ENCODE assay signal across 12 mouse cellular contexts in genomic region chr16:4381487-4381886, GRCm38 (mm10). TPM values are rescaled to one million over a fixed set of nuclear protein-coding genes. Genes with fewer than 3 reads are reported as not detected.
A peak's percentile ranks its signal among the peaks of the same experiment; 100 is the strongest.
DNase-seq lines count a peak whose midpoint lies in the region; ATAC-seq and TF ChIP-seq lines count a peak whose summit lies in the region.
"Had no signal": no experiment of that assay in that cellular context is flagged by ENCODE, and none has a peak within 500 bp of the region (broad histone marks: within the 10 kb centered on the region; RNA-seq: fewer than 3 reads in every experiment).

No protein-coding gene starts in this region.

- ATAC-seq in kidney, postnatal 0 days (replicated peaks; ENCODE audit: low FRiP score, low read depth): no peak
- ATAC-seq: Patski had no signal

- no peaks in the 10 kb centered on the region for H3K36me3 ChIP-seq in kidney, postnatal 0 days (ENCODE audit: insufficient read depth, low read length)
- H3K36me3 ChIP-seq in megakaryocyte, embryonic 14.5 days (replicated peaks; ENCODE audit: low read length): peaks cover 30% of the 10 kb centered on the region
- H3K36me3 ChIP-seq: embryonic facial prominence, embryonic 12.5 days; hindbrain, embryonic 15.5 days; midbrain, embryonic 12.5 days had no signal

- H3K9ac ChIP-seq in kidney, postnatal 0 days (ENCODE audit: low read depth, low read length): no peak overlapping the region
- H3K9ac ChIP-seq: embryonic facial prominence, embryonic 12.5 days; hindbrain, embryonic 15.5 days; midbrain, embryonic 12.5 days had no signal

- H3K27ac ChIP-seq in kidney, postnatal 0 days: peak overlapping the region; percentile 3; the same call in 1 of the 2 replicates
- H3K27ac ChIP-seq in brown adipose tissue, adult 24 weeks (replicated peaks; ENCODE audit: low read depth, low read length): peak overlapping the region; percentile 89
- H3K27ac ChIP-seq: embryonic facial prominence, embryonic 12.5 days; hindbrain, embryonic 15.5 days; midbrain, embryonic 12.5 days had no signal

- peak; percentile 33 for DNase-seq in kidney, postnatal 0 days (ENCODE audit: low spot score)
- no peak for DNase-seq in kidney, postnatal 4 days
- peak; percentile 32 for DNase-seq in CD4-positive, CD25-positive, alpha-beta regulatory T cell, adult 2 months (ENCODE audit: low read depth, low spot score)
- no peak for DNase-seq in right cerebral cortex, postnatal 4 days
- DNase-seq in right cerebral cortex, adult 2 months (ENCODE audit: low spot score in 2 of 2): no peak
- DNase-seq: thymus, postnatal 25 days had no signal

- no peak overlapping the region for H3K4me3 ChIP-seq in kidney, postnatal 0 days (replicated peaks; ENCODE audit: low read depth, low read length)
- peak overlapping the region; percentile 44; the same call in 1 of the 2 replicates for H3K4me3 ChIP-seq in brown adipose tissue, adult 24 weeks (ENCODE audit: insufficient read depth, low read depth, low read length)
- H3K4me3 ChIP-seq in megakaryocyte, embryonic 14.5 days (replicated peaks): peak overlapping the region; percentile 68
- H3K4me3 ChIP-seq: embryonic facial prominence, embryonic 12.5 days; hindbrain, embryonic 15.5 days; midbrain, embryonic 12.5 days had no signal

- 67% methylated on average over 4 of the region's 4 CpGs for WGBS in kidney, postnatal 0 days

- H3K4me2 ChIP-seq in kidney, postnatal 0 days (ENCODE audit: low read length): no peak overlapping the region
- H3K4me2 ChIP-seq: embryonic facial prominence, embryonic 12.5 days; hindbrain, embryonic 15.5 days; midbrain, embryonic 12.5 days had no signal

- no peaks in the 10 kb centered on the region for H3K4me1 ChIP-seq in kidney, postnatal 0 days (replicated peaks; ENCODE audit: insufficient read depth, low read length)
- peaks cover 30% of the 10 kb centered on the region for H3K4me1 ChIP-seq in brown adipose tissue, adult 24 weeks (ENCODE audit: control insufficient read depth, insufficient read depth, insufficient read length, low read length)
- H3K4me1 ChIP-seq in megakaryocyte, embryonic 14.5 days: peaks cover 80% of the 10 kb centered on the region
- H3K4me1 ChIP-seq: hindbrain, embryonic 15.5 days; midbrain, embryonic 12.5 days had no signal

- H3K9me3 ChIP-seq in kidney, postnatal 0 days (replicated peaks; ENCODE audit: low read length): no peaks in the 10 kb centered on the region
- no peaks in the 10 kb centered on the region for H3K9me3 ChIP-seq in megakaryocyte, embryonic 14.5 days
- H3K9me3 ChIP-seq: embryonic facial prominence, embryonic 12.5 days; hindbrain, embryonic 15.5 days; midbrain, embryonic 12.5 days had no signal

- H3K27me3 ChIP-seq in kidney, postnatal 0 days (ENCODE audit: insufficient read depth, low read length): no peaks in the 10 kb centered on the region
- H3K27me3 ChIP-seq in megakaryocyte, embryonic 14.5 days (replicated peaks): no peaks in the 10 kb centered on the region
- H3K27me3 ChIP-seq: embryonic facial prominence, embryonic 12.5 days; hindbrain, embryonic 15.5 days; midbrain, embryonic 12.5 days; Patski had no signal

- no peak for TF ChIP-seq CTCF in kidney, postnatal 0 days (IDR thresholded peaks at IDR 0.05; ENCODE audit: low read depth)

RNA-seq across cellular contexts. Expression of gene Adcy9, which starts 38.8 kb away (rescaled TPM):
- polyA plus RNA-seq in kidney, postnatal 0 days (2015; fragmentation: Nextera tagmentation; extraction: Ambion mirVana): 1.1 and 1.3 TPM in 2 replicates
- 5.7 and 6.3 TPM in 2 replicates for polyA plus RNA-seq in brown adipose tissue, adult 24 weeks (2012; ENCODE audit: insufficient read depth, insufficient read length, missing spikeins)
- polyA plus RNA-seq in megakaryocyte, embryonic 14.5 days (2012; ENCODE audit: insufficient read depth, low replicate concordance): 1.9 and 3.5 TPM in 2 replicates

Comparison
In these comparisons a context has a peak if more than half of its experiments do, and no peak if none do; other contexts are left out.
1. DNase-seq: peak in kidney, postnatal 0 days (single experiment) and CD4-positive, CD25-positive, alpha-beta regulatory T cell, adult 2 months (single experiment); none in kidney, postnatal 4 days (0 of 2), right cerebral cortex, postnatal 4 days (single experiment) and right cerebral cortex, adult 2 months (0 of 2).